ENCODE assay signal across 9 mouse cellular contexts in genomic region chr7:120830431-120831381, GRCm38 (mm10). TPM values are rescaled to one million over a fixed set of nuclear protein-coding genes. Genes with fewer than 3 reads are reported as not detected.
DNase-seq lines count a peak whose midpoint lies in the region; ATAC-seq and TF ChIP-seq lines count a peak whose summit lies in the region.
"Had no signal": no experiment of that assay in that cellular context is flagged by ENCODE, and none has a peak within 500 bp of the region (broad histone marks: within the 10 kb centered on the region; RNA-seq: fewer than 3 reads in every experiment).

No protein-coding gene starts in this region.

- H3K4me1 ChIP-seq in limb, embryonic 14.5 days (ENCODE audit: control insufficient read depth, insufficient read depth, low read length): 0 out of 2 replicates have a peak, but pooled peaks cover 4% of the 10 kb centered on the region
- 0 out of 2 replicates have a peak, but pooled peaks cover 5% of the 10 kb centered on the region for H3K4me1 ChIP-seq in midbrain, embryonic 14.5 days (ENCODE audit: control insufficient read depth, insufficient read depth, low read length)

- peak; percentile 22 to 68 for DNase-seq in layer of hippocampus, adult 18-20 months (ENCODE audit: low spot score in 2 of 2)
- DNase-seq in layer of hippocampus, adult 9-10 months (ENCODE audit: low spot score): no peak
- peak; percentile 77 to 79 for DNase-seq in cerebellum, postnatal 36 days
- DNase-seq in gastrocnemius, postnatal 14 days: peak; percentile 56
- DNase-seq in limb, embryonic 14.5 days (ENCODE audit: low spot score): no peak
- peak; percentile 61 for DNase-seq in midbrain, embryonic 14.5 days
- peak; percentile 42 to 57 for DNase-seq in spleen, postnatal 14 days (ENCODE audit: low spot score in 2 of 2)

- intact Hi-C loops in gastrocnemius, postnatal 14 days (cut with DNase I; ENCODE audit: low total_unique reads): no loop called here

- H3K36me3 ChIP-seq in limb, embryonic 14.5 days (ENCODE audit: control insufficient read depth, insufficient read depth, low read length): no peaks in the 10 kb centered on the region
- no peaks in the 10 kb centered on the region for H3K36me3 ChIP-seq in midbrain, embryonic 14.5 days (ENCODE audit: control insufficient read depth, insufficient read depth, low read length)

- H3K9ac ChIP-seq in limb, embryonic 14.5 days (ENCODE audit: low read depth, low read length, severe bottlenecking): peak overlapping the region; percentile 55
- peak overlapping the region; percentile 64 for H3K9ac ChIP-seq in midbrain, embryonic 14.5 days (replicated peaks; ENCODE audit: low read length)

- H3K27ac ChIP-seq in limb, embryonic 14.5 days (replicated peaks; ENCODE audit: low read depth, low read length): no peak overlapping the region
- H3K27ac ChIP-seq in midbrain, embryonic 14.5 days (replicated peaks; ENCODE audit: low read depth, low read length): 0 out of 2 replicates have a peak overlapping the region, but pooled peaks have one; percentile 60

- H3K27me3 ChIP-seq in limb, embryonic 14.5 days (ENCODE audit: control insufficient read depth, insufficient read depth, low read length): no peaks in the 10 kb centered on the region
- peaks cover 16% of the 10 kb centered on the region; the same call in 1 of the 2 replicates for H3K27me3 ChIP-seq in midbrain, embryonic 14.5 days (ENCODE audit: control insufficient read depth, insufficient read depth, low read length)
- H3K27me3 ChIP-seq: Patski had no signal

- 4% methylated on average over 46 of the region's 46 CpGs for WGBS in limb, embryonic 14.5 days
- 1% methylated on average over 46 of the region's 46 CpGs for WGBS in midbrain, embryonic 14.5 days

- no peak for TF ChIP-seq POLR2A in limb, embryonic 14.5 days (IDR thresholded peaks at IDR 0.05; ENCODE audit: borderline replicate concordance, extremely low read depth, insufficient read depth, insufficient read length)

- peak overlapping the region; percentile 62 for H3K4me3 ChIP-seq in limb, embryonic 14.5 days (replicated peaks; ENCODE audit: low read length)
- H3K4me3 ChIP-seq in midbrain, embryonic 14.5 days (replicated peaks; ENCODE audit: low read depth, low read length): peak overlapping the region; percentile 50

- ATAC-seq in inflammation-experienced regulatory T-cells, adult 6 months: peak; percentile 30
- ATAC-seq in limb, embryonic 14.5 days (ENCODE audit: low FRiP score, low read depth): no peak; the same call in 1 of the 2 replicates
- no peak for ATAC-seq in midbrain, embryonic 14.5 days (ENCODE audit: low FRiP score, low TSS enrichment)
- ATAC-seq: Patski had no signal

- H3K9me3 ChIP-seq in limb, embryonic 14.5 days (ENCODE audit: control insufficient read depth, low read length): no peaks in the 10 kb centered on the region
- H3K9me3 ChIP-seq in midbrain, embryonic 14.5 days (ENCODE audit: control insufficient read depth, low read length): no peaks in the 10 kb centered on the region

- peak overlapping the region; percentile 96 for H3K4me2 ChIP-seq in limb, embryonic 14.5 days (replicated peaks; ENCODE audit: low read depth, low read length, severe bottlenecking)
- H3K4me2 ChIP-seq in midbrain, embryonic 14.5 days (ENCODE audit: low read length): peak overlapping the region; percentile 89

RNA-seq across cellular contexts. Expression of gene Eef2k, which starts 11.9 kb away (rescaled TPM):
- 10 to 100 TPM; 25.2 to 29.2 TPM for total RNA-seq in layer of hippocampus, adult 18-20 months (2021)
- total RNA-seq in gastrocnemius, postnatal 14 days (2021): 10 to 100 TPM; 50.3 to 61.8 TPM
- 1 to 10 TPM in 2 of 3 experiments, under 1 TPM in 1; 0.73 to 2.7 (median 2.2) TPM for polyA plus RNA-seq in inflammation-experienced regulatory T-cells, adult 6 months (2017; shearing (Covaris generic))
- 37.5 and 39.9 TPM in 2 replicates for polyA plus RNA-seq in limb, embryonic 14.5 days (2012; rRNA removed)
- polyA plus RNA-seq in limb, embryonic 14.5 days (2014; fragmentation: Nextera tagmentation; extraction: Ambion mirVana): 22.4 and 23.9 TPM in 2 replicates
- polyA plus RNA-seq in midbrain, embryonic 14.5 days (2014; fragmentation: Nextera tagmentation; extraction: Ambion mirVana): 13.1 and 14.9 TPM in 2 replicates

RNA-seq across cellular contexts. Expression of gene Gm5737, which starts 18.5 kb away (rescaled TPM):
- under 1 TPM in 1 of 2 experiments, not detected in 1; 0.32 TPM for total RNA-seq in layer of hippocampus, adult 18-20 months (2021)
- total RNA-seq in gastrocnemius, postnatal 14 days (2021): under 1 TPM; 0.49 to 0.60 TPM
- not detected for polyA plus RNA-seq in inflammation-experienced regulatory T-cells, adult 6 months (2017; shearing (Covaris generic))
- not detected in 2 replicates for polyA plus RNA-seq in limb, embryonic 14.5 days (2012; rRNA removed)
- polyA plus RNA-seq in limb, embryonic 14.5 days (2014; fragmentation: Nextera tagmentation; extraction: Ambion mirVana): not detected in 2 replicates
- 0.17 TPM in 1 of 2 replicates, not detected in the other for polyA plus RNA-seq in midbrain, embryonic 14.5 days (2014; fragmentation: Nextera tagmentation; extraction: Ambion mirVana)
- polyA plus RNA-seq: Patski had no signal

Comparison
In these comparisons a context has a peak if more than half of its experiments do, and no peak if none do; other contexts are left out.
1. DNase-seq: peak in layer of hippocampus, adult 18-20 months (2 of 2), cerebellum, postnatal 36 days (2 of 2), gastrocnemius, postnatal 14 days (single experiment), midbrain, embryonic 14.5 days (single experiment) and spleen, postnatal 14 days (2 of 2); none in layer of hippocampus, adult 9-10 months (single experiment) and limb, embryonic 14.5 days (single experiment).